Mouse (Mus musculus) testis, adult 2 months (tissue): ENCODE data around the gene Rsph6a.

Experiments used
- CTCF ChIP-seq: fragments of 200-500 bp; IDR thresholded peaks from 2 replicates; pipeline ENCODE4 v1.5.1; 2012; ENCODE audit warnings: low read depth, mild to moderate bottlenecking, inconsistent platforms, low read length, moderate library complexity; ENCODE audit not compliant: control insufficient read depth, insufficient read depth, insufficient replicate concordance
- POLR2A ChIP-seq: fragments of 200-500 bp; IDR thresholded peaks from 2 replicates; pipeline ENCODE4 v1.6.1; 2012; ENCODE audit warnings: low read depth, mild to moderate bottlenecking, inconsistent platforms, low read length, moderate library complexity; ENCODE audit not compliant: control insufficient read depth

DNA sequence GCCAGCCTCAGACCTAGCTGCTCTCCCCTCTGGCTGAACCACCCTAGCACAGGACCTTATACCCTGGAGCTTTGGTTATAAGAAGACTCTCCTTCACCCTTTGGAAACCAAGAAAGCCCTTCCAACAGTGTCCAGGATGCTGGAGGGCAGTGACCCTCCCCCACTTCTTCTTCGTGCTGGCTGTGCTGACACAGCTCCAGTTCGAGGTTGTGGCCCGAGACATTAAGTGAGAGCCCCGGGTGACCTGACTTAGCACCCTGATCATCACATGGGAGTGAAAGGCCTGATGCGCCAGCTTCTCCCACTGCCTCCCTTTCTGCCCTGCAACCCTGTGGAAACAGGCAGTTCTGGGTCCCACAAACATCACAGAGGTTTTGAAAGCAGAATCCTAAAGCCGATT is 31.0 kb downstream of the Rsph6a start:
- TF ChIP-seq CTCF (no peak), POLR2A (no peak)
